Mouse (Mus musculus): ENCODE measurements around the gene Taldo1. TPM values are rescaled to one million over a fixed set of nuclear protein-coding genes. Genes with fewer than 3 reads are reported as not detected.

Gene Taldo1
- polyA plus RNA-seq, 1 experiment = 210 TPM

- H3K4me3 ChIP-seq (ENCODE audit: low read depth, low read length) = no peak overlapping the region
- TF ChIP-seq CTCF (IDR thresholded peaks at IDR 0.05; ENCODE audit: low read depth, low read length) (peak; percentile 51), EP300 (IDR thresholded peaks at IDR 0.05; ENCODE audit: insufficient read depth, low read depth, low read length) (no peak), POLR2A (IDR thresholded peaks at IDR 0.05; ENCODE audit: insufficient read depth, low read length) (no peak)
- H3K9ac ChIP-seq (ENCODE audit: low read depth, poor library complexity, severe bottlenecking) = no peak overlapping the region
- H3K36me3 ChIP-seq (ENCODE audit: control insufficient read depth, insufficient read depth, low read length, poor library complexity, severe bottlenecking) = no peaks in the 10 kb centered on the region
- peaks cover 4% of the 10 kb centered on the region for H3K4me1 ChIP-seq (ENCODE audit: control insufficient read depth, insufficient read depth, low read length)
- no peaks in the 10 kb centered on the region for H3K27me3 ChIP-seq (ENCODE audit: control insufficient read depth, insufficient read depth, low read length, poor library complexity, severe bottlenecking)
- H3K9me3 ChIP-seq (replicated peaks; ENCODE audit: control insufficient read depth, insufficient read depth, low read length, poor library complexity, severe bottlenecking) = no peaks in the 10 kb centered on the region
- H3K27ac ChIP-seq (ENCODE audit: insufficient read depth, low read length) = no peak overlapping the region
Measured at GRCm38 (mm10) chr7:141355626-141356326, 36.2 kb upstream of the Taldo1 start.

GRCm38 (mm10) chr7:141356971-141357370 lies 35.0 kb upstream of the Taldo1 start:
- no peaks in the 10 kb centered on the region for H3K36me3 ChIP-seq (ENCODE audit: control insufficient read depth, insufficient read depth, low read length, poor library complexity, severe bottlenecking)
- no peaks in the 10 kb centered on the region for H3K9me3 ChIP-seq (replicated peaks; ENCODE audit: control insufficient read depth, insufficient read depth, low read length, poor library complexity, severe bottlenecking)
- peaks cover 3% of the 10 kb centered on the region for H3K4me1 ChIP-seq (ENCODE audit: control insufficient read depth, insufficient read depth, low read length)
- no peaks in the 10 kb centered on the region for H3K27me3 ChIP-seq (ENCODE audit: control insufficient read depth, insufficient read depth, low read length, poor library complexity, severe bottlenecking)
- TF ChIP-seq POLR2A (IDR thresholded peaks at IDR 0.05; ENCODE audit: insufficient read depth, low read length) = no peak
- TF ChIP-seq EP300 (IDR thresholded peaks at IDR 0.05; ENCODE audit: insufficient read depth, low read depth, low read length) = no peak
- no peak for TF ChIP-seq CTCF (IDR thresholded peaks at IDR 0.05; ENCODE audit: low read depth, low read length)
- no peak overlapping the region for H3K4me3 ChIP-seq (ENCODE audit: low read depth, low read length)
- H3K27ac ChIP-seq (ENCODE audit: insufficient read depth, low read length) = no peak overlapping the region
- no peak overlapping the region for H3K9ac ChIP-seq (ENCODE audit: low read depth, poor library complexity, severe bottlenecking)

- peaks cover under 1% of the 10 kb centered on the region for H3K4me1 ChIP-seq (ENCODE audit: control insufficient read depth, insufficient read depth, low read length)
- no peak overlapping the region for H3K9ac ChIP-seq (ENCODE audit: low read depth, poor library complexity, severe bottlenecking)
- peak overlapping the region; percentile 33 for H3K4me3 ChIP-seq (ENCODE audit: low read depth, low read length)
- no peaks in the 10 kb centered on the region for H3K27me3 ChIP-seq (ENCODE audit: control insufficient read depth, insufficient read depth, low read length, poor library complexity, severe bottlenecking)
- TF ChIP-seq EP300 (IDR thresholded peaks at IDR 0.05; ENCODE audit: insufficient read depth, low read depth, low read length) = no peak
- TF ChIP-seq POLR2A (IDR thresholded peaks at IDR 0.05; ENCODE audit: insufficient read depth, low read length) = no peak
- no peak for TF ChIP-seq CTCF (IDR thresholded peaks at IDR 0.05; ENCODE audit: low read depth, low read length)
- no peaks in the 10 kb centered on the region for H3K9me3 ChIP-seq (replicated peaks; ENCODE audit: control insufficient read depth, insufficient read depth, low read length, poor library complexity, severe bottlenecking)
- H3K27ac ChIP-seq (ENCODE audit: insufficient read depth, low read length) = no peak overlapping the region
- no peaks in the 10 kb centered on the region for H3K36me3 ChIP-seq (ENCODE audit: control insufficient read depth, insufficient read depth, low read length, poor library complexity, severe bottlenecking)
Measured at GRCm38 (mm10) chr7:141361510-141361909, 30.5 kb upstream of the Taldo1 start.

- TF ChIP-seq CTCF (IDR thresholded peaks at IDR 0.05; ENCODE audit: low read depth, low read length) (peak; percentile 43), EP300 (IDR thresholded peaks at IDR 0.05; ENCODE audit: insufficient read depth, low read depth, low read length) (no peak), POLR2A (IDR thresholded peaks at IDR 0.05; ENCODE audit: insufficient read depth, low read length) (no peak)
- Histone ChIP-seq H3K9ac (ENCODE audit: low read depth, poor library complexity, severe bottlenecking) (no peak overlapping the region), H3K9me3 (replicated peaks; ENCODE audit: control insufficient read depth, insufficient read depth, low read length, poor library complexity, severe bottlenecking) (no peaks in the 10 kb centered on the region), H3K27ac (ENCODE audit: insufficient read depth, low read length) (no peak overlapping the region), H3K4me3 (ENCODE audit: low read depth, low read length) (no peak overlapping the region), H3K36me3 (ENCODE audit: control insufficient read depth, insufficient read depth, low read length, poor library complexity, severe bottlenecking) (no peaks in the 10 kb centered on the region), H3K4me1 (ENCODE audit: control insufficient read depth, insufficient read depth, low read length) (no peaks in the 10 kb centered on the region), H3K27me3 (ENCODE audit: control insufficient read depth, insufficient read depth, low read length, poor library complexity, severe bottlenecking) (no peaks in the 10 kb centered on the region)
Measured at GRCm38 (mm10) chr7:141363106-141363751, 28.8 kb upstream of the Taldo1 start.

GRCm38 (mm10) chr7:141363752-141364125 lies 28.3 kb upstream of the Taldo1 start:
- TF ChIP-seq EP300 (IDR thresholded peaks at IDR 0.05; ENCODE audit: insufficient read depth, low read depth, low read length) = no peak
- no peak for TF ChIP-seq POLR2A (IDR thresholded peaks at IDR 0.05; ENCODE audit: insufficient read depth, low read length)
- no peak for TF ChIP-seq CTCF (IDR thresholded peaks at IDR 0.05; ENCODE audit: low read depth, low read length)
- no peaks in the 10 kb centered on the region for H3K27me3 ChIP-seq (ENCODE audit: control insufficient read depth, insufficient read depth, low read length, poor library complexity, severe bottlenecking)

More at GRCm38 (mm10) chr7:141363752-141364125, 28.3 kb upstream of the Taldo1 start:
- no peaks in the 10 kb centered on the region for H3K36me3 ChIP-seq (ENCODE audit: control insufficient read depth, insufficient read depth, low read length, poor library complexity, severe bottlenecking)
- H3K4me3 ChIP-seq (ENCODE audit: low read depth, low read length) = no peak overlapping the region
- H3K4me1 ChIP-seq (ENCODE audit: control insufficient read depth, insufficient read depth, low read length) = no peaks in the 10 kb centered on the region
- no peak overlapping the region for H3K9ac ChIP-seq (ENCODE audit: low read depth, poor library complexity, severe bottlenecking)
- no peaks in the 10 kb centered on the region for H3K9me3 ChIP-seq (replicated peaks; ENCODE audit: control insufficient read depth, insufficient read depth, low read length, poor library complexity, severe bottlenecking)
- H3K27ac ChIP-seq (ENCODE audit: insufficient read depth, low read length) = no peak overlapping the region
